Mouse (Mus musculus) stomach, postnatal 0 days (tissue): ENCODE measurements around the gene Kat14.

Experiments used
- CTCF ChIP-seq: IDR thresholded peaks from 2 replicates; pipeline ENCODE4 v1.5.1; 2016; ENCODE audit warnings: antibody characterized with exemption, low read depth, mild to moderate bottlenecking, moderate library complexity
- EP300 ChIP-seq: optimal IDR thresholded peaks from 2 replicates; pipeline ENCODE3; 2016; ENCODE audit warnings: antibody characterized with exemption

DNA sequence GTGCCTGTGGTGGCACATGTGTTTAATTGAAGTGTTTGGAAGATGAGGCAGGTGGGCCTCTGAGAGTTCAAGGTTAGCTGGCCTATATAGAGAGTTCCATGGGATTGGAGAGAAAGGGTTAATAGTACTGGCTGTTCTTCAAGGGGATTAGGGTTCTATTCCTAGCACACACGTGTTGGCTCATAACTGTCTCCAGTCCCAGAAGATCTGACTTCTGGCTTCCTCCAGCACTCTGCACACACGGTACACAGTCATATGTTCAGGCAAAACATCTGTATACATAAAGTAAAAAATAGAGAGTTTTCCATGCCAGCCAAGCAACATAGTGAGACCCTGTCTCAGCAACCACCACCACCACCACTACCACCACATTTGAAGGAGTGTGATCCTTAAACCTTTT, 17.5 kb downstream of the Kat14 start:
- TF ChIP-seq CTCF (no peak), EP300 (no peak)
